Mouse (Mus musculus) erythroblast, embryonic 14.5 days (primary cell): ENCODE data around the gene Lrig1. TPM values are rescaled to one million over a fixed set of nuclear protein-coding genes. Genes with fewer than 3 reads are reported as not detected.

Source experiments
- H3K27me3 ChIP-seq: 2 replicates; pipeline ENCODE4 v1.6.1; 2012; ENCODE audit warnings: inconsistent platforms; ENCODE audit not compliant: control insufficient read depth
- H3K36me3 ChIP-seq: 2 replicates; pipeline ENCODE4 v1.6.1; 2012; ENCODE audit warnings: mild to moderate bottlenecking, inconsistent platforms; ENCODE audit not compliant: control insufficient read depth
- H3K4me1 ChIP-seq: 2 replicates; pipeline ENCODE4 v1.6.1; 2012; ENCODE audit warnings: inconsistent platforms; ENCODE audit not compliant: control insufficient read depth
- H3K4me3 ChIP-seq: replicated peaks from 2 replicates; pipeline ENCODE3; 2012; ENCODE audit warnings: moderate library complexity, mild to moderate bottlenecking, inconsistent platforms
- H3K9me3 ChIP-seq: 2 replicates; pipeline ENCODE4 v1.6.1; 2012; ENCODE audit warnings: low read length, inconsistent platforms, mixed read lengths; ENCODE audit not compliant: control insufficient read depth
- GATA1 ChIP-seq: IDR thresholded peaks from 2 replicates; pipeline ENCODE4 v1.6.1; 2012; ENCODE audit warnings: low read length, inconsistent platforms, mixed read lengths
- TAL1 ChIP-seq: IDR thresholded peaks from 3 replicates; pipeline ENCODE4 v1.6.1; 2012; ENCODE audit warnings: low read length, inconsistent platforms, mixed read lengths
- polyA plus RNA-seq: library from polyadenylated mRNA; stranded (reverse); fragments of >175 nt; gene quantifications from 2 replicates; pipeline ENCODE4 v1.2.3, GENCODE M21; 2012

Lrig1 gene
- polyA plus RNA-seq, 1 experiment: 0.06 TPM

DNA sequence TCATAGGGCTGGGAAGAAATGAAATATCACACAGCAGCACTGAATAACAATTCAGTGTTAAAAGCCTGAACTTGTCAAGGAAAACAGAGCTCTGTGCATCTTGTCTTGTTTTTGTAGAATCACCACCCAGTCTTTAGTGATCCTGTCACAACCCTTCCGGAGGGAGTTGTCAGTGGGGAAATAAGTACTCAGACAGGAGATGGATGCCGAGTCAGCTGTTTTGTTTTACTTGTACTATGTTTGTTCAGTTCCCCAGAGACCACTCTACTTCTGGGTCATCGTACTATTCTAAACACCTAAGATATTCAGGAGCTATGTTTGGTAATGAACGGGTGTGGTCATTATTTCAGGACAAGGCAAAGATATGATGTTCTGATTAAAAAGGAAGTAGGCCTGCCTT is 111.6 kb downstream of the Lrig1 start:
- H3K4me3 ChIP-seq: no peak overlapping the region
- H3K36me3 ChIP-seq: no peaks in the 10 kb centered on the region
- no peaks in the 10 kb centered on the region for H3K4me1 ChIP-seq
- H3K9me3 ChIP-seq: peaks cover 2% of the 10 kb centered on the region; the same call in 1 of the 2 replicates
- TF ChIP-seq TAL1: no peak
- TF ChIP-seq GATA1: no peak
- H3K27me3 ChIP-seq: no peaks in the 10 kb centered on the region

- H3K9me3 ChIP-seq: peaks cover 2% of the 10 kb centered on the region; the same call in 1 of the 2 replicates
- TF ChIP-seq TAL1 (no peak), GATA1 (no peak)
- H3K4me3 ChIP-seq: no peak overlapping the region
- no peaks in the 10 kb centered on the region for H3K27me3 ChIP-seq
- no peaks in the 10 kb centered on the region for H3K4me1 ChIP-seq
- no peaks in the 10 kb centered on the region for H3K36me3 ChIP-seq
Observed at GRCm38 (mm10) chr6:94584976-94585375, 115.0 kb downstream of the Lrig1 start.

- no peak for TF ChIP-seq GATA1
- no peak for TF ChIP-seq TAL1
- Histone ChIP-seq H3K36me3 (no peaks in the 10 kb centered on the region), H3K4me1 (no peaks in the 10 kb centered on the region), H3K27me3 (no peaks in the 10 kb centered on the region), H3K4me3 (no peak overlapping the region), H3K9me3 (peaks cover 2% of the 10 kb centered on the region; the same call in 1 of the 2 replicates)
Observed at GRCm38 (mm10) chr6:94584147-94584695, 115.7 kb downstream of the Lrig1 start.

DNA sequence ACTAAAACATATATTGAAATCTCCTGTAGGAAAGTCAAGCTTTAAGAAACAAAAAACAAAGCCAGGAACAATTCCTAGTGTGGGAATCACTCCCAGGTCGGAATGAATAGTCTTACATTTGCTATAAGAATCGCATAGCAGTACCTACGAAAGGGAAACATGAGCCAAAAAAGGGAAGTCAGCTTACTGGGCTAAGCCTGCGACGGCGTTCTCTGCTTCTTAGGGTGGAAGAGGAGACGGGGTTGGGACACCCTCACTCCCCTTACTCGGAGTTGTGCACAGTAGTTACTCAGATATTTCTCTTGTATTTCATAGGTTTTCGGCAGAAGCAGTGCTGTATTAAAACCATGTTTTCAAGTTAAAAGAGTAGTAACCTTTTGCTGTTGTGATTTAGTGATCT is 117.9 kb downstream of the Lrig1 start:
- no peak for TF ChIP-seq TAL1
- no peak for TF ChIP-seq GATA1
- Histone ChIP-seq H3K27me3 (no peaks in the 10 kb centered on the region), H3K4me3 (no peak overlapping the region), H3K9me3 (no peaks in the 10 kb centered on the region), H3K36me3 (no peaks in the 10 kb centered on the region), H3K4me1 (no peaks in the 10 kb centered on the region)

DNA sequence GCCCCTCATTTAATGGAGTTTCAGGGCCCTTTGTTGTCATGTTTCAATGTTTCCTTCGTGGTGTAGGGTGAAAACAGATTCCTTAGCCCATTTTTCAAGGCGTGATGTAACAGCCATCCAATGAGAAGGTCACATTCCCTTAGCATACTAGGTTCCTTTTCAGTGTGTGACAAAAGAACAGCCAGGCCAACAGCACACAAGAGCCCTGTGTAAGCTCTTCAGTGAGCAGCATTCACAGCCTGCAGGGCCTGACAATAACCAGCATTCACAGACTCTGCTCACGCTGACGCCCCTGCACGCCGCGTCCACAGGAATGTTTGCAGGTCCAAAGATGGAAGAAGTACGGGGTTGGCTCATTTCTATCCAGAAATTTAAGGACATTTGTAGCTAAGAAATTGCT is 122.0 kb downstream of the Lrig1 start:
- no peaks in the 10 kb centered on the region for H3K9me3 ChIP-seq
- H3K4me3 ChIP-seq: no peak overlapping the region
- TF ChIP-seq TAL1: no peak
- no peak for TF ChIP-seq GATA1
- no peaks in the 10 kb centered on the region for H3K27me3 ChIP-seq
- no peaks in the 10 kb centered on the region for H3K36me3 ChIP-seq
- no peaks in the 10 kb centered on the region for H3K4me1 ChIP-seq

- Histone ChIP-seq H3K9me3 (no peaks in the 10 kb centered on the region), H3K36me3 (no peaks in the 10 kb centered on the region), H3K27me3 (no peaks in the 10 kb centered on the region), H3K4me1 (no peaks in the 10 kb centered on the region), H3K4me3 (no peak overlapping the region)
- TF ChIP-seq TAL1 (no peak), GATA1 (no peak)
Observed at GRCm38 (mm10) chr6:94575526-94576166, 124.3 kb downstream of the Lrig1 start.

- TF ChIP-seq TAL1 (no peak), GATA1 (no peak)
Observed at GRCm38 (mm10) chr6:94568040-94568439, 131.9 kb downstream of the Lrig1 start.

GRCm38 (mm10) chr6:94565766-94566165 is 134.2 kb downstream of the Lrig1 start:
- H3K4me3 ChIP-seq: no peak overlapping the region
- TF ChIP-seq TAL1 (no peak), GATA1 (no peak)

More at GRCm38 (mm10) chr6:94568040-94568439, 131.9 kb downstream of the Lrig1 start:
- Histone ChIP-seq H3K36me3 (no peaks in the 10 kb centered on the region), H3K27me3 (no peaks in the 10 kb centered on the region), H3K4me3 (no peak overlapping the region), H3K4me1 (no peaks in the 10 kb centered on the region), H3K9me3 (no peaks in the 10 kb centered on the region)

GRCm38 (mm10) chr6:94563203-94563940 is 136.6 kb downstream of the Lrig1 start:
- H3K4me1 ChIP-seq: no peaks in the 10 kb centered on the region
- no peaks in the 10 kb centered on the region for H3K27me3 ChIP-seq
- no peaks in the 10 kb centered on the region for H3K36me3 ChIP-seq
- no peaks in the 10 kb centered on the region for H3K9me3 ChIP-seq
- no peak overlapping the region for H3K4me3 ChIP-seq
- TF ChIP-seq GATA1 (no peak), TAL1 (no peak)

More at GRCm38 (mm10) chr6:94565766-94566165, 134.2 kb downstream of the Lrig1 start:
- no peaks in the 10 kb centered on the region for H3K27me3 ChIP-seq
- no peaks in the 10 kb centered on the region for H3K4me1 ChIP-seq
- H3K9me3 ChIP-seq: no peaks in the 10 kb centered on the region
- H3K36me3 ChIP-seq: no peaks in the 10 kb centered on the region
